Mouse (Mus musculus) neural tube, embryonic 12.5 days (tissue): ENCODE measurements at regions not wholly inside any gene's neighbourhood (a gene's known extent, or its start where the extent isn't known, plus 50 kb on each side); places are given as distances from the start of the nearest gene placed in this dataset.

ENCODE experiments used
- ATAC-seq: fragments of 200-750 bp; cut with Nextera tagmentation; 2 replicates; pipeline ENCODE4 v1.8.0; 2017; ENCODE audit warnings: low read depth, mild to moderate bottlenecking, moderate TSS enrichment, moderate library complexity; ENCODE audit not compliant: low FRiP score
- H3K27ac ChIP-seq: fragments of 300-500 bp; sonication (generic); 2 replicates; pipeline ENCODE4 v1.5.1; 2016
- H3K27me3 ChIP-seq: fragments of 300-500 bp; sonication (generic); replicated peaks from 2 replicates; pipeline ENCODE4 v1.6.1; 2016; ENCODE audit warnings: mild to moderate bottlenecking
- H3K36me3 ChIP-seq: fragments of 300-500 bp; sonication (generic); 2 replicates; pipeline ENCODE4 v1.6.1; 2016; ENCODE audit warnings: mild to moderate bottlenecking
- H3K4me1 ChIP-seq: fragments of 300-500 bp; sonication (generic); 2 replicates; pipeline ENCODE4 v1.6.1; 2016
- H3K4me2 ChIP-seq: fragments of 300-500 bp; sonication (generic); replicated peaks from 2 replicates; pipeline ENCODE4 v1.6.1; 2016; ENCODE audit warnings: mild to moderate bottlenecking
- H3K4me3 ChIP-seq: fragments of 300-500 bp; sonication (generic); 2 replicates; pipeline ENCODE4 v1.5.1; 2016
- H3K9ac ChIP-seq: fragments of 300-500 bp; sonication (generic); 2 replicates; pipeline ENCODE4 v1.6.1; 2016; ENCODE audit warnings: mild to moderate bottlenecking
- H3K9me3 ChIP-seq: fragments of 300-500 bp; sonication (generic); 2 replicates; pipeline ENCODE4 v1.6.1; 2016; ENCODE audit warnings: mild to moderate bottlenecking
- WGBS: fragments of 180-500 bp; shearing (Covaris S2); methylation state at CpG from one replicate; pipeline ENCODE4 v1.1.7; 2016; 5-methylcytosine and 5-hydroxymethylcytosine counted together

- H3K27me3 ChIP-seq, result no peaks in the 10 kb centered on the region
Observed at GRCm38 (mm10) chr13:46058341-46058740, 93.5 kb upstream of the Atxn1 start.

DNA sequence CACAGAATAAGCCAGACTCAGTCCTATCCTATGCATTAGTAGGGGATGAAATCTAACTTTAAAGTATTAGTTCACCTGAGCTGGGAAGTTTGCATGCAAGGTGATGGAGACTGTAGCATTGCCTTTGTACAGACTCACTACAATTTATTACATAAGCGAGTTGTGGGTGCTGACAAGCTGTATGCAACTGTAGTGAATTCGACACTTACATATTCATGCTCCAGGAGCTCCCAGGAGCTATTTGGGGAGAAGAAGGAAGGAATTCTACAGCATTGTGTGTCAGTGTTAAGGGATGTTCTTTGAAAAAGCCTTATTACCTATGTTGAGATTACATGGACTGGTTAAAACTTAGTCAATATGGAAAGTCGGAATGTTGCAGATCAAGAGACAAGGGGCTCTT, 90.6 kb upstream of the Atxn1 start:
- H3K4me3 ChIP-seq, result no peak overlapping the region
- H3K4me2 ChIP-seq, result no peak overlapping the region
- no peak for ATAC-seq
- H3K9me3 ChIP-seq, result no peaks in the 10 kb centered on the region
- no peak overlapping the region for H3K9ac ChIP-seq
- H3K36me3 ChIP-seq, result no peaks in the 10 kb centered on the region
- no peak overlapping the region for H3K27ac ChIP-seq
- WGBS, result 93% methylated on average over 3 of the region's 3 CpGs
- H3K27me3 ChIP-seq, result no peaks in the 10 kb centered on the region
- no peaks in the 10 kb centered on the region for H3K4me1 ChIP-seq

More at GRCm38 (mm10) chr13:46058341-46058740, 93.5 kb upstream of the Atxn1 start:
- H3K4me2 ChIP-seq, result no peak overlapping the region
- no peak overlapping the region for H3K27ac ChIP-seq
- H3K36me3 ChIP-seq, result no peaks in the 10 kb centered on the region
- no peaks in the 10 kb centered on the region for H3K9me3 ChIP-seq
- H3K4me3 ChIP-seq, result no peak overlapping the region
- H3K4me1 ChIP-seq, result no peaks in the 10 kb centered on the region
- H3K9ac ChIP-seq, result no peak overlapping the region
- 85% methylated on average over 3 of the region's 3 CpGs for WGBS
- no peak for ATAC-seq

GRCm38 (mm10) chr13:46043568-46043967, 78.8 kb upstream of the Atxn1 start:
- Histone ChIP-seq H3K4me2 (no peak overlapping the region), H3K9ac (no peak overlapping the region), H3K27me3 (no peaks in the 10 kb centered on the region), H3K9me3 (no peaks in the 10 kb centered on the region), H3K27ac (no peak overlapping the region), H3K36me3 (no peaks in the 10 kb centered on the region), H3K4me1 (peaks cover 5% of the 10 kb centered on the region; the same call in 1 of the 2 replicates), H3K4me3 (no peak overlapping the region)
- WGBS, result 63% methylated on average over 12 of the region's 12 CpGs
- no peak for ATAC-seq

GRCm38 (mm10) chr13:46043016-46043415, 78.2 kb upstream of the Atxn1 start:
- H3K9ac ChIP-seq, result no peak overlapping the region
- H3K4me3 ChIP-seq, result no peak overlapping the region
- H3K9me3 ChIP-seq, result no peaks in the 10 kb centered on the region
- no peaks in the 10 kb centered on the region for H3K36me3 ChIP-seq
- WGBS, result 63% methylated on average over 10 of the region's 10 CpGs
- H3K27ac ChIP-seq, result no peak overlapping the region
- H3K4me2 ChIP-seq, result no peak overlapping the region
- no peaks in the 10 kb centered on the region for H3K27me3 ChIP-seq
- no peak for ATAC-seq
- H3K4me1 ChIP-seq, result peaks cover 5% of the 10 kb centered on the region; the same call in 1 of the 2 replicates

DNA sequence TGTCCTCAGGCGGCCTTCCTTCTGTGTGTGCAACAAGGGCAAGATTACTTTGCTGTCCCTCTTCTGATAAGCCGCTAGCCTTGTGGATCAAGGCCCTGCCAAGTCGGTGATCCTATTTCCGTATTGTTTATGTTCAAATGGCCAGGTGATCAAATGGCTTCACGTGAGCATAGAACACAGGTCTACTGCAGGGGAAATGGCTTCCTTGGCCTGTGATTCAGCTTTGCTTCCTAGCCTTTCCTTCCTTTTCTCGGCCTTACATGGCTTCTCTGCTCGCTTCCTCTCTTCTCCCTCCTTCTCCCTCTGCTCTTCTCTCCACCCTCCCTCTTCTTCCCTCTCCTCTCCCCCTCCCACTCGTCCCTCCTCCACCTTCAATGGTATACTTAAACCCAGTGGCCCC, 77.4 kb upstream of the Atxn1 start:
- Histone ChIP-seq H3K27me3 (no peaks in the 10 kb centered on the region), H3K4me1 (peaks cover 5% of the 10 kb centered on the region; the same call in 1 of the 2 replicates), H3K9me3 (no peaks in the 10 kb centered on the region), H3K9ac (no peak overlapping the region), H3K27ac (no peak overlapping the region), H3K4me3 (no peak overlapping the region), H3K4me2 (no peak overlapping the region), H3K36me3 (no peaks in the 10 kb centered on the region)
- no peak for ATAC-seq
- 81% methylated on average over 8 of the region's 8 CpGs for WGBS

- no peak for ATAC-seq
- Histone ChIP-seq H3K9me3 (no peaks in the 10 kb centered on the region), H3K4me1 (peaks cover 5% of the 10 kb centered on the region; the same call in 1 of the 2 replicates), H3K36me3 (no peaks in the 10 kb centered on the region), H3K4me3 (no peak overlapping the region), H3K27me3 (no peaks in the 10 kb centered on the region), H3K9ac (no peak overlapping the region), H3K27ac (no peak overlapping the region), H3K4me2 (no peak overlapping the region)
- WGBS, result 92% methylated on average over 4 of the region's 4 CpGs
Observed at GRCm38 (mm10) chr13:46041475-46041874, 76.7 kb upstream of the Atxn1 start.

DNA sequence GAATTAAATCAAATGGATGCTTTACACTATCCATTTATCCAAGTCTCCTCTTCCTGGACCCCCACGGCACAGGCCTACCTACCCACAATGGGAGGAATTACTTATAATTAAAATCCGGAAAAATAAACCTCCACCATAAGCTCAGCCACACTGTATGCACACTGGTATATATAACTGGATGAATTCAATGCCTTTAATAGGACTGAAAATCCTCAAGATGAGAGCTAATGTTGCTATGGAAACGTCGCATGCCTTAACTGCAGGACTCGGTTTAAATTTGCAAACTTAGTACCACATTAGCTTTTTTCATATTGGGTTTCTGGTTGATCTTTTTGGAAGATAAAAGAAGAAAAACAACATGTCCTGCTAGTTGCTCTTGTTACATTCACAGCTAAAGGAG, 75.3 kb upstream of the Atxn1 start:
- no peak overlapping the region for H3K4me3 ChIP-seq
- no peaks in the 10 kb centered on the region for H3K36me3 ChIP-seq
- H3K27me3 ChIP-seq, result no peaks in the 10 kb centered on the region
- no peak overlapping the region for H3K27ac ChIP-seq
- no peak for ATAC-seq
- no peak overlapping the region for H3K9ac ChIP-seq
- WGBS, result 78% methylated on average over 5 of the region's 5 CpGs
- H3K9me3 ChIP-seq, result no peaks in the 10 kb centered on the region
- peaks cover 5% of the 10 kb centered on the region; the same call in 1 of the 2 replicates for H3K4me1 ChIP-seq
- H3K4me2 ChIP-seq, result no peak overlapping the region

- Histone ChIP-seq H3K9ac (no peak overlapping the region), H3K4me2 (peak overlapping the region; percentile 22; the same call in 1 of the 2 replicates), H3K4me1 (peaks cover 5% of the 10 kb centered on the region; the same call in 1 of the 2 replicates), H3K4me3 (no peak overlapping the region), H3K27ac (no peak overlapping the region), H3K36me3 (no peaks in the 10 kb centered on the region), H3K9me3 (no peaks in the 10 kb centered on the region), H3K27me3 (no peaks in the 10 kb centered on the region)
- WGBS, result 16% methylated on average over 10 of the region's 10 CpGs
- no peak for ATAC-seq
Observed at GRCm38 (mm10) chr13:46038441-46039331, 73.9 kb upstream of the Atxn1 start.

GRCm38 (mm10) chr13:46032281-46032680, 67.5 kb upstream of the Atxn1 start:
- Histone ChIP-seq H3K4me3 (no peak overlapping the region), H3K27ac (no peak overlapping the region), H3K4me2 (no peak overlapping the region), H3K36me3 (no peaks in the 10 kb centered on the region), H3K9me3 (no peaks in the 10 kb centered on the region), H3K4me1 (no peaks in the 10 kb centered on the region), H3K9ac (no peak overlapping the region), H3K27me3 (no peaks in the 10 kb centered on the region)
- 76% methylated on average over 2 of the region's 2 CpGs for WGBS
- ATAC-seq, result no peak

DNA sequence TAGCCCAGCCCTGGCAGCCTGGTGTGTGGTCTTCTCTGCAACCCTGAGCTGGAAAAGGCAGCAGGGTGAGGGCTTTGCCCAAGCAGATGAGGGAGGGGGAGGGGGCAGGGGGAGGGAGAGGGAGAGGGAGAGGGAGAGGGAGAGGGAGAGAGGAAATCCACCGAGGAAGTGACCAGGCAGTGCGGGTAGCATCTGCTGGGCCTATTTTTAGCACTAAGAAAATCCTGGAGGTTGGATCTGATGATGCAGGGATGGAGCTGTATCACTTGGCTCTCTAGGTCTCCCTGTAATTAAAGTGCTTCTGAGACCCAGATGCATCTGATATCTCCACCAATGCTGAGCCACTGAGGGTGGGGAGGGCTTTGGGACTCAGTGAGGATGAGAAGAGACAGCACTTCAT, 61.2 kb upstream of the Atxn1 start:
- Histone ChIP-seq H3K36me3 (no peaks in the 10 kb centered on the region), H3K4me1 (peaks cover 4% of the 10 kb centered on the region; the same call in 1 of the 2 replicates), H3K27me3 (no peaks in the 10 kb centered on the region), H3K4me2 (no peak overlapping the region), H3K9ac (no peak overlapping the region), H3K9me3 (no peaks in the 10 kb centered on the region), H3K4me3 (no peak overlapping the region), H3K27ac (no peak overlapping the region)
- no peak for ATAC-seq
- WGBS, result 29% methylated on average over 2 of the region's 2 CpGs

- Histone ChIP-seq H3K4me2 (no peak overlapping the region), H3K36me3 (no peaks in the 10 kb centered on the region), H3K27me3 (no peaks in the 10 kb centered on the region), H3K4me3 (no peak overlapping the region), H3K4me1 (peaks cover 19% of the 10 kb centered on the region), H3K9me3 (no peaks in the 10 kb centered on the region), H3K9ac (no peak overlapping the region), H3K27ac (no peak overlapping the region)
- WGBS, result 54% methylated on average over 5 of the region's 5 CpGs
- ATAC-seq, result no peak
Observed at GRCm38 (mm10) chr13:46023630-46024041, 58.8 kb upstream of the Atxn1 start.

GRCm38 (mm10) chr13:46023187-46023586, 58.4 kb upstream of the Atxn1 start:
- Histone ChIP-seq H3K27ac (no peak overlapping the region), H3K9ac (no peak overlapping the region), H3K4me3 (no peak overlapping the region), H3K36me3 (no peaks in the 10 kb centered on the region), H3K4me2 (no peak overlapping the region), H3K27me3 (no peaks in the 10 kb centered on the region), H3K4me1 (peaks cover 19% of the 10 kb centered on the region), H3K9me3 (no peaks in the 10 kb centered on the region)
- ATAC-seq, result no peak
- WGBS, result 53% methylated on average over 5 of the region's 5 CpGs
